Comparison of ENCODE assay signal across 8 mouse cellular contexts in genomic region chr12:52604992-52605652, GRCm38 (mm10).
DNase-seq lines count a peak whose midpoint lies in the region; ATAC-seq lines count a peak whose summit lies in the region.

No protein-coding gene starts in this region.

- peak overlapping the region; percentile 96 for H3K4me3 ChIP-seq in kidney, embryonic 16.5 days (ENCODE audit: low read length)
- peak overlapping the region; percentile 88 for H3K4me3 ChIP-seq in hindbrain, embryonic 14.5 days (replicated peaks; ENCODE audit: low read length)
- H3K4me3 ChIP-seq in midbrain, embryonic 14.5 days (replicated peaks; ENCODE audit: low read depth, low read length): peak overlapping the region; percentile 91

- H3K9ac ChIP-seq in kidney, embryonic 16.5 days (replicated peaks; ENCODE audit: low read length): peak overlapping the region; percentile 91; the same call in 1 of the 2 replicates
- H3K9ac ChIP-seq in hindbrain, embryonic 14.5 days: peak overlapping the region; percentile 90
- H3K9ac ChIP-seq in midbrain, embryonic 14.5 days (replicated peaks; ENCODE audit: low read length): no peak overlapping the region; the same call in 1 of the 2 replicates

- no peaks in the 10 kb centered on the region for H3K9me3 ChIP-seq in kidney, embryonic 16.5 days (ENCODE audit: low read length)
- no peaks in the 10 kb centered on the region for H3K9me3 ChIP-seq in hindbrain, embryonic 14.5 days (ENCODE audit: control insufficient read depth, low read length)
- no peaks in the 10 kb centered on the region for H3K9me3 ChIP-seq in midbrain, embryonic 14.5 days (ENCODE audit: control insufficient read depth, low read length)

- peak overlapping the region; percentile 69 for H3K4me2 ChIP-seq in kidney, embryonic 16.5 days (replicated peaks; ENCODE audit: low read depth, low read length)
- peak overlapping the region; percentile 67 for H3K4me2 ChIP-seq in hindbrain, embryonic 14.5 days (replicated peaks)
- peak overlapping the region; percentile 69 for H3K4me2 ChIP-seq in midbrain, embryonic 14.5 days (ENCODE audit: low read length)

- peaks cover 12% of the 10 kb centered on the region for H3K4me1 ChIP-seq in kidney, embryonic 16.5 days (ENCODE audit: insufficient read depth, low read length)
- peaks cover 7% of the 10 kb centered on the region; the same call in 1 of the 2 replicates for H3K4me1 ChIP-seq in hindbrain, embryonic 14.5 days (replicated peaks; ENCODE audit: control insufficient read depth, insufficient read depth, low read length)
- 0 out of 2 replicates have a peak, but pooled peaks cover 10% of the 10 kb centered on the region for H3K4me1 ChIP-seq in midbrain, embryonic 14.5 days (ENCODE audit: control insufficient read depth, insufficient read depth, low read length)

- no peak for ATAC-seq in kidney, embryonic 16.5 days (ENCODE audit: low FRiP score, low TSS enrichment)
- no peak for ATAC-seq in hindbrain, embryonic 14.5 days (ENCODE audit: low FRiP score)
- no peak for ATAC-seq in midbrain, embryonic 14.5 days (ENCODE audit: low FRiP score, low TSS enrichment)

- H3K27me3 ChIP-seq in kidney, embryonic 16.5 days (ENCODE audit: insufficient read depth, low read length): no peaks in the 10 kb centered on the region
- H3K27me3 ChIP-seq in hindbrain, embryonic 14.5 days (ENCODE audit: control insufficient read depth, insufficient read depth, low read length): no peaks in the 10 kb centered on the region
- H3K27me3 ChIP-seq in midbrain, embryonic 14.5 days (ENCODE audit: control insufficient read depth, insufficient read depth, low read length): no peaks in the 10 kb centered on the region

- WGBS in kidney, embryonic 16.5 days: 51% methylated on average over 13 of the region's 13 CpGs
- 49% methylated on average over 13 of the region's 13 CpGs for WGBS in hindbrain, embryonic 14.5 days
- 49% methylated on average over 13 of the region's 13 CpGs for WGBS in midbrain, embryonic 14.5 days

- H3K27ac ChIP-seq in kidney, embryonic 16.5 days (ENCODE audit: low read length): peak overlapping the region; percentile 93
- peak overlapping the region; percentile 94 for H3K27ac ChIP-seq in hindbrain, embryonic 14.5 days
- peak overlapping the region; percentile 94 for H3K27ac ChIP-seq in midbrain, embryonic 14.5 days (replicated peaks; ENCODE audit: low read depth, low read length)

- DNase-seq in kidney, postnatal 10 days: no peak
- peak; percentile 13 for DNase-seq in brain, adult 2 months (ENCODE audit: low read depth, low spot score)
- DNase-seq in hindbrain, embryonic 14.5 days (ENCODE audit: low spot score): no peak
- peak; percentile 22 for DNase-seq in midbrain, embryonic 14.5 days
- DNase-seq in adrenal gland, adult 8-10 months: no peak
- no peak for DNase-seq in left cerebral cortex, postnatal 14 days (ENCODE audit: low spot score in 2 of 2)
- DNase-seq in kidney, postnatal 4 days: no peak

- intact Hi-C loops in left cerebral cortex, postnatal 14 days (cut with DNase I): no loop called here

- H3K36me3 ChIP-seq in kidney, embryonic 16.5 days (ENCODE audit: insufficient read depth, low read length): no peaks in the 10 kb centered on the region
- H3K36me3 ChIP-seq in hindbrain, embryonic 14.5 days (replicated peaks; ENCODE audit: control insufficient read depth, insufficient read depth): no peaks in the 10 kb centered on the region
- H3K36me3 ChIP-seq in midbrain, embryonic 14.5 days (ENCODE audit: control insufficient read depth, insufficient read depth, low read length): no peaks in the 10 kb centered on the region

Comparison
In these comparisons a context has a peak if more than half of its experiments do, and no peak if none do; other contexts are left out.
1. DNase-seq: peak in brain, adult 2 months (single experiment) and midbrain, embryonic 14.5 days (single experiment); none in kidney, postnatal 10 days (single experiment), hindbrain, embryonic 14.5 days (single experiment), adrenal gland, adult 8-10 months (single experiment), left cerebral cortex, postnatal 14 days (0 of 2) and kidney, postnatal 4 days (0 of 2).
2. Peak in every context shown above with its lines, with median percentiles within 50 percentile points of each other: H3K27ac ChIP-seq, H3K4me2 ChIP-seq and H3K4me3 ChIP-seq.